Mouse (Mus musculus) limb, embryonic 14.5 days (tissue): ENCODE data around the gene Gm49450. TPM values are rescaled to one million over a fixed set of nuclear protein-coding genes. Genes with fewer than 3 reads are reported as not detected.
"Not testable (repeated sequence)": the region's sequence is repeated elsewhere in the genome, so short reads cannot be mapped to it uniquely, and the experiment has no call there.

Experiments
- ATAC-seq: fragments of 200-750 bp; cut with Nextera tagmentation; 2 replicates; pipeline ENCODE4 v1.8.0; 2017; ENCODE audit warnings: low read depth, moderate number of reproducible peaks, moderate TSS enrichment; ENCODE audit not compliant: low FRiP score
- DNase-seq: peaks from one replicate; pipeline ENCODE4 v3.0.0-alpha.2; 2015; ENCODE audit warnings: low spot score
- H3K27ac ChIP-seq: fragments of 300-500 bp; sonication (generic); replicated peaks from 2 replicates; pipeline ENCODE4 v1.5.1; 2014; ENCODE audit warnings: low read depth, mild to moderate bottlenecking, low read length, moderate library complexity, mixed read lengths
- H3K27me3 ChIP-seq: fragments of 300-500 bp; sonication (generic); 2 replicates; pipeline ENCODE4 v1.6.1; 2014; ENCODE audit warnings: low read length, mixed read lengths; ENCODE audit not compliant: control insufficient read depth, insufficient read depth
- H3K36me3 ChIP-seq: fragments of 300-500 bp; sonication (generic); 2 replicates; pipeline ENCODE4 v1.6.1; 2014; ENCODE audit warnings: mild to moderate bottlenecking, low read length, moderate library complexity, mixed read lengths; ENCODE audit not compliant: control insufficient read depth, insufficient read depth
- H3K4me1 ChIP-seq: fragments of 300-500 bp; sonication (generic); 2 replicates; pipeline ENCODE4 v1.6.1; 2014; ENCODE audit warnings: antibody characterized with exemption, low read length, mixed read lengths; ENCODE audit not compliant: control insufficient read depth, insufficient read depth
- H3K4me2 ChIP-seq: fragments of 300-500 bp; sonication (generic); replicated peaks from 2 replicates; pipeline ENCODE4 v1.6.1; 2014; ENCODE audit warnings: low read depth, mild to moderate bottlenecking, low read length, moderate library complexity; ENCODE audit not compliant: severe bottlenecking
- H3K4me3 ChIP-seq: fragments of 300-500 bp; sonication (generic); replicated peaks from 2 replicates; pipeline ENCODE4 v1.5.1; 2014; ENCODE audit warnings: low read length
- H3K9ac ChIP-seq: fragments of 300-500 bp; sonication (generic); 2 replicates; pipeline ENCODE4 v1.6.1; 2014; ENCODE audit warnings: mild to moderate bottlenecking, low read depth, low read length, moderate library complexity; ENCODE audit not compliant: severe bottlenecking
- H3K9me3 ChIP-seq: fragments of 300-500 bp; sonication (generic); 2 replicates; pipeline ENCODE4 v1.6.1; 2016; ENCODE audit warnings: low read length; ENCODE audit not compliant: control insufficient read depth
- POLR2A ChIP-seq: fragments of 200-500 bp; IDR thresholded peaks from 2 replicates; pipeline ENCODE4 v1.8.0; 2012; ENCODE audit warnings: inconsistent platforms, mild to moderate bottlenecking, moderate library complexity, borderline replicate concordance; ENCODE audit not compliant: insufficient read depth, insufficient read length; ENCODE audit errors: extremely low read depth
- WGBS: fragments of 180-500 bp; shearing (Covaris S2); extraction: QIAGEN DNeasy Blood & Tissue Kit; methylation state at CpG from one replicate; pipeline ENCODE4 v1.1.7; 2014; 5-methylcytosine and 5-hydroxymethylcytosine counted together
- polyA plus RNA-seq, 2 experiments: library from polyadenylated mRNA; depleted of rRNA in 1 of 2; stranded (reverse) in 1 of 2; unstranded in 1 of 2; fragments of >200 nt; fragmentation: Nextera tagmentation in 1 of 2; extraction: Ambion mirVana in 1 of 2; gene quantifications; 2 replicates each; pipeline versions ENCODE4 v1.2.1 to v1.2.3; 2012 to 2014

Gm49450 gene
- polyA plus RNA-seq, 2 experiments, result 159 TPM; not detected in 1

DNA sequence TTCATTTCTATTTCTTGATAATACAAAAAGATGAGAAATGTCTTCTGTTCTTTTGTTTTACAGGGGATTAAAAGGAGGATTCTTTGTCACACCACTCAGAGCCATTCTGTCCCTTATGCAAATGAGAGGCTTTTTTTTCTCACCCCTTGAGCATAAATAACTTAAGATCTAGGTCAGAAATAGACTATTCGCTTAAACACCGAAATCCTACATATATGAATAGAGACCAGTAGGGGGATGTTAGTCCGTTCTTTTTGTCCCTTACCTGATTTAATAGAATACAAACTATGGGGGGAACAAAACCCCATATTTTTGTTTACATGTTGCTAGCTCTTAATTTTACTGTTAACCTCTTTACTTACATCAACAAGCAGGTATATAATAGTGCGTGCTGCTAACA lies 2.6 kb upstream of the Gm49450 start:
- H3K36me3 ChIP-seq, result peaks cover 6% of the 10 kb centered on the region; the same call in 1 of the 2 replicates
- no peak overlapping the region for H3K27ac ChIP-seq
- H3K4me1 ChIP-seq, result peaks cover 12% of the 10 kb centered on the region
- DNase-seq (no peak), ATAC-seq (no peak)
- H3K27me3 ChIP-seq, result no peaks in the 10 kb centered on the region
- no peak overlapping the region for H3K9ac ChIP-seq
- 93% methylated on average over 4 of the region's 4 CpGs for WGBS
- H3K9me3 ChIP-seq, result no peaks in the 10 kb centered on the region
- no peak for TF ChIP-seq POLR2A
- H3K4me2 ChIP-seq, result no peak overlapping the region
- no peak overlapping the region for H3K4me3 ChIP-seq

DNA sequence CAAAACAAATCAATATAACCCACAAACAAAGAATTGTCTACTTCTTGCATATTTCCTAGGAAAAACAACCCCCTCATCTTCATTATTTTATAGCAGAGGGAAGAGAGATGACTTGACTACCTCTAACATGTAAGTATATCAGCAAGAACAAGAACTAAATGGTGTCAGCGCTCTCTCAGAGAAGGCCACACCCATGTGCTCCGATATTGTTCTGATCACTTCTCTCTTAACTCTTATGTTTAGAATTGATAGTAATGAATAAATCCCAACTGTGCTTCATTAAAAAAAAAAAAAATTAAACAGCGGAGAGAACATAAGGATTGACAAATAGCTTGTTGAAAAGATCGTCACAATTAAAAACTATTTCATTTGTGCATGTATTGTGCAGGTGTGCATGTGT lies 2.0 kb upstream of the Gm49450 start:
- TF ChIP-seq POLR2A, result no peak
- Histone ChIP-seq H3K4me3 (no peak overlapping the region), H3K9ac (no peak overlapping the region), H3K27me3 (no peaks in the 10 kb centered on the region), H3K9me3 (no peaks in the 10 kb centered on the region), H3K4me2 (no peak overlapping the region), H3K4me1 (peaks cover 12% of the 10 kb centered on the region), H3K36me3 (peaks cover 6% of the 10 kb centered on the region; the same call in 1 of the 2 replicates), H3K27ac (no peak overlapping the region)
- WGBS, result 80% methylated on average over 4 of the region's 4 CpGs
- ATAC-seq, result no peak
- DNase-seq, result no peak

DNA sequence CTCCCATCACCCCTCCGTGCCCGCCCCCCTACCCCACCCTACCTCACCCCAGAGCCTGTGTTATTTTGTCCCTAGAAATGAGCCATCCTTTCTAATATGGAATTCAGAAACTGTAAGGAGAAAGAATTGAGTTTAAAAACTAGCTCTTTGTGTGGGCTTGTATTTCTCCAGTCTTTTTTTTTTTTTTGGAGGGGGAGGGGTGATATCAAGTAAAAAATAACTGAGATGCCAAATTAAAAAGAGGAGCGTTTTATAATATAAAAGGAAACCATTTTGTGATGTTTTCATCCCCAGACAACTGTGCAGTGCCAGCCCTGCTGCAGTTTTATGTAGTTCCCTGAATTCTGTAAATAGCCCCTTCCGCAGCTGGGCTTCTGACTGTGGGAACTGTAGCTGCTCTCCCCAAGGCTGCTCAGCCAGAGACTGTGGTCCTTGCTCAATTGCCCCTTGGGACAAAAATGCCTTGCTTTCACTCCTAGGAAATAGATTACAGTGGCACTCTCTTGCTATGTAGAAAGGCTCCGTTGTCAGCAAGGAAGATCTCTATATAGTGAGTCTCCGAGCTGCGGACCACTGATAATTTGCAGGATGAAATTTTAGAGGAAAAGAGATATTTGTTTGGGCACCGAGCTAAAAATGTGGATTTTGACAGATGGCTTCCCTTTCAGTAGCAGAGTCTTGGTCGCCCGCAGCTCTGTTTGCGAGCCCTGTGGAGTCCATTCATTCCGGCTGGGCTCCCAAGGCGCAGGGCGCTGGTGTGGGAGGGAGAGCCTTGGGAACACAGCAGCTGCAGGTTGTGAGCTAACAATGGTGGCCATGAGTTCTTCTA lies 1.3 kb upstream of the Gm49450 start:
- ATAC-seq (no peak), DNase-seq (peak; percentile 17)
- TF ChIP-seq POLR2A, result no peak
- Histone ChIP-seq H3K4me3 (0 out of 2 replicates have a peak overlapping the region, but pooled peaks have one; percentile 72), H3K27ac (peak overlapping the region; percentile 63), H3K4me1 (peaks cover 12% of the 10 kb centered on the region), H3K4me2 (peak overlapping the region; percentile 72), H3K9me3 (no peaks in the 10 kb centered on the region), H3K27me3 (no peaks in the 10 kb centered on the region), H3K36me3 (peaks cover 7% of the 10 kb centered on the region), H3K9ac (peak overlapping the region; percentile 40)
- 21% methylated on average over 14 of the region's 14 CpGs for WGBS

DNA sequence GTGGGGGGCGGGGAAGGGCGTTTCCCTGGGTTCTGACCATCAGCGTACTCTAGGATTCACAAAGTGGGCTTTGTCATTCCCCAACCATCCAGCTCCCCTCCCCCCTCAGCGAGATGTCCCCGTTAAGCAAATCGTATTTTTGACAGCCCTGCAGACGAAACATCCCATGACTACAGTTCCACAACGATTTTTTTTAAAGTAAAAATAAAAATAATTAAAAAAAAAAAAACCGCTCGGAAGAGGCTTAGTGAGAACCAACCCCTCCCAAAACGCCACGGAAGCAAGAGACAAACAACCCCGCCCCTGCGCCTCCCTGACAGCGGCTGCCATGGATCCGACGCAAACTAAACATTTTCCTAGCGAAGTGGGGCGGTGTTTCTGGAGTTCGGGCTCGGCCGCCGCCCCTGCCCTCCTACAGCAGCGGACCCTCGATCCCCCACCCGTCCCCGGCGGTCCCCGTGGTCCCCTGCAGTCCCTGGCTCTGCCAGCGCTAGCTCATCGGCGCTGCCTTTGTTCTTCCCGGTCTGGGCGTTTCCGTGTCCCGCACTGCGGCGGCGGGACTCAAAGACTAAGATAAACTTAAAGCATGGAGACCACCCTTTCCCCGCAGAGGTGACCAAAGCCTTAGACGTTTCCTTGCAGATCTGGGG lies 475 bp downstream of the Gm49450 start:
- H3K36me3 ChIP-seq, result peaks cover 15% of the 10 kb centered on the region
- ATAC-seq (peak; percentile 79), DNase-seq (peak; percentile 80)
- H3K9ac ChIP-seq, result peak overlapping the region; percentile 91
- WGBS, result 0% methylated on average over 34 of the region's 41 CpGs
- H3K4me3 ChIP-seq, result peak overlapping the region; percentile 72
- peak overlapping the region; percentile 96 for H3K27ac ChIP-seq
- no peaks in the 10 kb centered on the region for H3K27me3 ChIP-seq
- TF ChIP-seq POLR2A, result no peak
- peaks cover 12% of the 10 kb centered on the region for H3K4me1 ChIP-seq
- no peaks in the 10 kb centered on the region for H3K9me3 ChIP-seq
- peak overlapping the region; percentile 72 for H3K4me2 ChIP-seq

DNA sequence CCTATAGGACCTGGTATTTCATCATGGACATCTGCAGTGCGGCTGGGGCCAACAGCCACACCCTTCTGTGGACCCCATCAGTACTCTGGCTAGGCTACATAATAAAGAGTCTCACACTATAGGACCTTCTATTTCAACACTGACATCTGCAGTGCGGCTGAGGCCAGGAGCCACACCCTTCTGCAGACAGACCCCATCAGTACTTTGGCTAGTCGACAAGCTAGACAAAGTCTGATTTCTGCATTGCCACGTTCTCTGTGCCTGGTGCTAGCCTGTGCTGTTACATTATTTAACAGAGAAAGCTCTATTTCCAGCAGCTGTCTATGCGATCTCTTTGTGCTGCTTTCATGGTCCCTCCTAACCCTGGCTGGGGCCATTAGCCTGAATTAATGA lies 1.3 kb downstream of the Gm49450 start:
- Histone ChIP-seq H3K4me2 (peak overlapping the region; percentile 72), H3K9ac (peak overlapping the region; percentile 91), H3K36me3 (peaks cover 15% of the 10 kb centered on the region), H3K27ac (peak overlapping the region; percentile 48; the same call in 1 of the 2 replicates), H3K4me3 (peak overlapping the region; percentile 72), H3K4me1 (peaks cover 12% of the 10 kb centered on the region), H3K27me3 (no peaks in the 10 kb centered on the region), H3K9me3 (no peaks in the 10 kb centered on the region)
- no peak for TF ChIP-seq POLR2A
- ATAC-seq (no peak), DNase-seq (peak; percentile 17)
- 20% methylated on average over 5 of the region's 5 CpGs for WGBS

DNA sequence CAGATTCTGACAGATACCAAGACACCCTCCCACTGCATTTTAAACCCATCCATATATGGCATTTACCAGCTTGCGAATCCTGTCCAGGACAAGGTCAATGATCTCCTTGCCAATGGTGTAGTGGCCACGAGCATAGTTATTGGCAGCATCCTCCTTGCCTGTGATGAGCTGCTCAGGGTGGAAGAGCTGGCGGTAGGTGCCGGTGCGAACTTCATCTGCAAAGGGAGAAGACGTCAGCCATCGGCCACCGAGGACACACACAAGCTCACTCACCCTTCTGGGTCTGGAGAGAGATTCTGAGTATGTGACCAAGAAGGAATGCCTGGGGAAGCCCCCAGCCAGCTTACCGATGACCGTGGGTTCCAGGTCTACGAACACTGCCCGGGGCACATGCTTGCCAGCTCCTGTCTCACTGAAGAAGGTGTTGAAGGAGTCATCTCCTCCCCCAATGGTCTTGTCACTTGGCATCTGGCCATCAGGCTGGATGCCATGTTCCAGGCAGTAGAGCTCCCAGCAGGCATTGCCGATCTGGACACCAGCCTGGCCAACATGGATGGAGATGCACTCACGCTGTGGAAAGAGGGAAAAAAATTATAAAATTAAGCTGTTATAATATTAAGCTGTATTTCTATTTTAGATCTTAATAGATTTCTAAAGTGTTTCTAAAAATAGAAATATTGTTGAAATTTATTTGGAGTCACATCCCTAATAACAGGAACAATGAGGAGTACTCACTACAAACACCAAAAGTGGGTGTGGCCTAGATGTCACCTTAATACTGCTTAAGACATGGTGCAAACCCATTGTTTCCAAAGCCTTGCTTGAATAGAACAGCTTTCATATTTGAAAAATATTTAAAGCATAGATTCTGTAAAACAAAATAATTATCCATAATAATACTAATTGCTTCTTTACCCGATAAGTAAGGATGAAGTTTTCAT lies 2.0 kb downstream of the Gm49450 start:
- peak; percentile 15 for DNase-seq
- 91% methylated on average over 11 of the region's 15 CpGs for WGBS
- not testable (repeated sequence) for H3K27ac ChIP-seq, H3K27me3 ChIP-seq, H3K9me3 ChIP-seq, ATAC-seq
- peaks cover 15% of the 10 kb centered on the region for H3K36me3 ChIP-seq
- peak overlapping the region; percentile 72 for H3K4me3 ChIP-seq
- H3K9ac ChIP-seq, result peak overlapping the region; percentile 91; the same call in 1 of the 2 replicates
- peaks cover 12% of the 10 kb centered on the region for H3K4me1 ChIP-seq
- peak overlapping the region; percentile 72 for H3K4me2 ChIP-seq
